Mouse (Mus musculus): Measurements from ENCODE around the gene Mia3.

GRCm38 (mm10) chr1:183369427-183370014 is at the start of gene Mia3:
- TF ChIP-seq CTCF (IDR thresholded peaks at IDR 0.05) (peak; percentile 43), POLR2A (IDR thresholded peaks at IDR 0.05; ENCODE audit: insufficient read depth, low read depth, low read length) (peak; percentile 82; the same call in 1 of the 2 replicates), EP300 (IDR thresholded peaks at IDR 0.05; ENCODE audit: insufficient read depth, low read depth, low read length) (0 out of 2 replicates have a peak, but pooled peaks have one; percentile 16)
